In the genomic region with DNA sequence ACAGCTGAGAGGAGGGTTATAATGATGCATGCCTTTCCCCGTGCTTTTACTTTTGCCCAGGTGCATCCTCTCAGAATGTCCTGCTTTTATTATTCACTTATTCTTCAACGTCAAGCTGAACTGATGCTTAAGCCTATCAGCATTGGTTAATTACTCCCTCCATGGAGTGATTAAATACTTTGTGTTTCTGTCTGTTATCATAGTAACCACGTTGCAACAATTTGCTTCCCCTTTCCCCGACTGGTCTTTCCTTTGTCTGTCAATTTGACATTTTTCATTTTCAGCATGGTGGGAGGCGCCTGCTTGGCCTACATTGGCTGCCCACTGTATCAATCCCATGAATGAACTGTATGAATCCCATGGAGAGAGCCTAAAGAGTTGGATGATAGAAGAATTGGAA, we compare ENCODE assay signal across 21 mouse cellular contexts.
"Had no signal": no experiment of that assay in that cellular context is flagged by ENCODE, and none has a peak within 500 bp of the region (broad histone marks: within the 10 kb centered on the region; RNA-seq: fewer than 3 reads in every experiment).

No protein-coding gene starts in this region.

- H3K27ac ChIP-seq: liver, embryonic 15.5 days; lung, embryonic 15.5 days; macrophage; midbrain, embryonic 10.5 days; midbrain, embryonic 13.5 days; midbrain, embryonic 15.5 days; neural tube, embryonic 13.5 days; neural tube, embryonic 15.5 days had no signal

- H3K4me3 ChIP-seq: liver, embryonic 15.5 days; lung, embryonic 15.5 days; midbrain, embryonic 10.5 days; midbrain, embryonic 13.5 days; midbrain, embryonic 15.5 days; myocyte; neural tube, embryonic 13.5 days; neural tube, embryonic 15.5 days had no signal

- H3K27me3 ChIP-seq: lung, embryonic 15.5 days; midbrain, embryonic 13.5 days; midbrain, embryonic 15.5 days; neural tube, embryonic 13.5 days; neural tube, embryonic 15.5 days had no signal

- H3K4me1 ChIP-seq: liver, embryonic 15.5 days; midbrain, embryonic 10.5 days; midbrain, embryonic 13.5 days; midbrain, embryonic 15.5 days; neural tube, embryonic 13.5 days; neural tube, embryonic 15.5 days had no signal

- ATAC-seq: liver, postnatal 0 days; lung, postnatal 0 days; midbrain, embryonic 13.5 days; midbrain, embryonic 15.5 days had no signal

- H3K36me3 ChIP-seq: liver, embryonic 15.5 days; lung, embryonic 15.5 days; midbrain, embryonic 10.5 days; midbrain, embryonic 13.5 days; midbrain, embryonic 15.5 days; neural tube, embryonic 13.5 days; neural tube, embryonic 15.5 days had no signal

- DNase-seq: liver, postnatal 0 days; lung, adult 2 months; lung, postnatal 14 days; lung, postnatal 36 days; retina, postnatal 1 day; right cerebral cortex, adult 18-20 months; right cerebral cortex, postnatal 25 days; right cerebral cortex, postnatal 4 days; spleen, adult 18-20 months; thymus, adult 18-20 months; thymus, postnatal 36 days had no signal
